Mouse (Mus musculus): ENCODE measurements at regions not wholly inside any gene's neighbourhood (a gene's known extent, or its start where the extent isn't known, plus 50 kb on each side); places are given as distances from the start of the nearest gene placed in this dataset.

DNA sequence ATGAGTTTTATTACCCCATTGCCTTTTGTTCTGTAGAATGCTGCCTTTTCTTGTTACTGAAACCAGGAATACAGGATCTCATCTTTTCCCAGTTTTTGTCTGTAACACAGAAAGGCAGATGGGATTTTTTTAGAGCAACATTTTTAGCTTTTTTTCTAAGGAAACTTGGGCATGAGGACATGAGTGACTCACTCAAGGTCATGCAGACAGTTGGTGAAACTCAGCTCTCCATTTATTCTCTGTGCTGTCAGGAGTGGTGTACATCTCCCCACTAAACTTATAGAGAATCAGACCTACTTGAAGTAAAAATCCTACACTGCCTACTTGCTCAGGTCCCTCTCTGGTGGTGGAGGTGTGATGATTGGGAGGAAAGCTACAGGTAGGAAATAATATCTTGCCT, 459.9 kb downstream of the Bcl11a start:
- DNase-seq (ENCODE audit: low read depth) = no peak

DNA sequence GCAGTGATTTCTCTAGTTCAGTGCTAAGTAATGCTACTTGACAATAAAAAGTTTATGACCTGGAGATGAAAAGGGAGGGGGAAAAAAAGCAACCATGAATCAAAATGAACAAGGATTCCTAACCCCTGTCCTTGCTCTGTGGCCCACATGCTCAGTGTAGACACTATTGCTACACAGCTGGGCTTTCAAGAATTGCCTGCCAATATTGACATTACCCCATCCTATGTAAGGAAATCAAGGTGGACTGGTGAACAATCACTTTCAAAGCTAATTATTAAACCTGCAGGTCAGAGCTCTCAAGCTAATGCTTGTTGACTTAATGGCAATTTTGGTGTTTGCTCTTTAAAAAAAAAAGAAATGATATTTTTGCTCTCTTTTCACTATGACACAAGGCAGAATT, 491.8 kb downstream of the Bcl11a start:
- DNase-seq (ENCODE audit: low read depth) = no peak

DNA sequence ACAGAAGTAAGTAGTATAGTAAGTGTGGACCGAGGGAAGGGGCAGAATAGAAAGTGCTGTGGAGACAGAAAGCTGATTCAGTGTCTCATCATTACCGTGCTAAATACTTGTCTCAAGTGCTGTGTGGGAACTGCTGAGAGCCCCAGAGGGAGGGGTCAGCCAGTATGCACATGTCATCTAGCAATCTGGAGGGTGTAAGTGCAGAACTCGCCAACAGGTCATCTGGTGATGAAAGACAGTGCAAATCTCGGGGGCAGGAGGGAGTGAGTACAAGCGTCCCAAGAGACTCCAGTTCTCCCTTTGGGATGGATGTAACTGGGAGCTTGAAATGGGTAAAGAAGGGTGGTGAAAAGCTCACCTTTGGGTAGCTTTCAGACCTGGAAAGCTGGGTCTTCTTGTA, 535.7 kb downstream of the Bcl11a start:
- DNase-seq (ENCODE audit: low read depth) = no peak

DNA sequence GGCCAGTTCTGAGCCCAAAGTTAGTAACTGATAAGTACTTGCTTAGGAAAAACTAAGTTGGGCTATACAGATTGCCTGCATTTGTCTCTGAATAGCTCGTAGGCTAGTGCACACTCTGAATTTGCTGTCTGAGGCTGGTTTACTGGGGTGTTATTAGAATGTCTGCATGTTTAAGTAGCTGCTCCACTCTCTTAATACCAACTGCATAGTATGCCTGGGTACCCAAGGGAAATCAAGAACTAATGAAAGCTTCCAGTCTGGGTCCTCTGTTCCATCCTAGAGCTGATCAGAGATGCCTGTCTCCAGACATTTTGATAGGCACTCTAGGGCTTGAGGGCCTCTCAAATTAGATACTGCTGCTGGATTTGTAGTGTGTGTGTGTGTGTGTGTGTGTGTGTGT, 537.6 kb downstream of the Bcl11a start:
- no peak for DNase-seq (ENCODE audit: low read depth)

DNA sequence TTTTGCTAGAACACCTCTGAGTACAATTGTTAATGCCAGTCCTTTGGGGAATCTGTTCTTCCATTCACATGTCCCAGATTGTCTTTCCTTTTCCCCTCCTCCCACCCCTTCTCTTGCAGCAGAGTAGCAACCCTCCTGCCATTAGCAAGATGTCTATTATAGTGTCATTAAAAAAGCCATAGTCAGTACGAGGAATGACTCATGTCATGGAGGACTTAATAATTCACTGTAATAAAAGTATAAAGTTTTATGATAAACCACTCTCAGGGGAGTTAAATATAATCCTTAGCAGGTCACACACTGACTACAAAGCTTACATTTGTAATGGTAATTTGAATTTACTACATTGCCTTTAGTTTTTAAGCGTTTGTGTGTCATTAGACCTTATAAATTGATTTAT, 540.7 kb downstream of the Bcl11a start:
- DNase-seq (ENCODE audit: low read depth) = no peak

DNA sequence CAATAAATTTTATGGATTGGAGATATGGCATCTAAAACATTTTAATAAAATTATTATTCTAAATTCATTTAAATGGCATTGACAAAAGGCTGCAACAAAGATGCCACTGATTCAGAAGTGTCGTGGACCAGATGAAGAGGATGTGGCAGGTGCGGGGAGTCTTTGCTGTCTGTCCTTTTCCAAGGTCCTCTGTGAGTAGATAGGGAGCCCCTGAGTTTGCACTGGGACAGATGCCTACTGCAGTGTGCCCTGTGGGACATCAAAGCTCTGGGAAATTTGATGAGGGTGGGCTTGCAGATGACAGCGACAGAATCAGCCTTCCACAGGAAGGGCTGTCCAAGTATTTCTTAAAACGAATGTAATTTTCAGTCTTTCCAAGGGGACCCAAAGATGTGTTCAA, 541.2 kb downstream of the Bcl11a start:
- DNase-seq (ENCODE audit: low read depth) = no peak

DNA sequence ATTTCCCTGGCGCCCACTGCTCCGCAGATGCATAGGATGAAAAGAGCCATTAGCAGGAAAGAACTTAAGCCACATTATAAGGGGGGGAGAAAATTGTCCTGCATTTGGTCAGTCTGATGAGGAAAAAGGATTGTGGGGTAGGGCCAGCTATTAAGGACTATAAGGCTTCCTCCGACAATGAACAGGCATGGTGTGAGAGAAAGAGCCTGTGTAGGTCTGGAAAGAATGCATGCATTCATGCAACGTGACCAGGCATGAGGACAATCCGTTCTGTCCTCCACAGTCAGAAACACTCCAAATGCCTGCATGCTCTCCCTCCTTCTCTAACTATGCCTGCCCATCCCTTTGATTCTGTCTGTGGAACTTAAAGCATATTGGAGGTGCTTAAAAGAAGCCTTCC, 550.8 kb downstream of the Bcl11a start:
- no peak for DNase-seq (ENCODE audit: low read depth)

DNA sequence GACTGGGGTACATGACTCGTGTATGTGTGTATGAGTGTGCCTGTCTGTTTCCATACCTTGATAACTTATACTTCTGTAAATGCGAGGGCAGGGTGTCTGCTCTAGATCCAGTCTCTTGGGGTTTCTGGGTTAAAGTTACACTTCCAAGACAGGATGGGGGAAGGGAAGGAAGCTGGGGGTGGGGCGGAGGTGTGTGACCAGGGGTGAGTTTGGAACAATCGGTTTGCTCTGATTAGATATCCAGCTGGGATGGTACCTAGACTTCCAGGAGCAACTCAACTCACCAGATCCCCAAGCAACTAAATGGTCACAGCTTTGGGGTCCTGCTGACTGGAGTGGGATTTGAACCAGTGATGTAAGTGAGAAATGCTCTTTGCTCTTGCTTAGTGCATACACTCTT, 551.6 kb downstream of the Bcl11a start:
- DNase-seq (ENCODE audit: low read depth) = no peak

DNA sequence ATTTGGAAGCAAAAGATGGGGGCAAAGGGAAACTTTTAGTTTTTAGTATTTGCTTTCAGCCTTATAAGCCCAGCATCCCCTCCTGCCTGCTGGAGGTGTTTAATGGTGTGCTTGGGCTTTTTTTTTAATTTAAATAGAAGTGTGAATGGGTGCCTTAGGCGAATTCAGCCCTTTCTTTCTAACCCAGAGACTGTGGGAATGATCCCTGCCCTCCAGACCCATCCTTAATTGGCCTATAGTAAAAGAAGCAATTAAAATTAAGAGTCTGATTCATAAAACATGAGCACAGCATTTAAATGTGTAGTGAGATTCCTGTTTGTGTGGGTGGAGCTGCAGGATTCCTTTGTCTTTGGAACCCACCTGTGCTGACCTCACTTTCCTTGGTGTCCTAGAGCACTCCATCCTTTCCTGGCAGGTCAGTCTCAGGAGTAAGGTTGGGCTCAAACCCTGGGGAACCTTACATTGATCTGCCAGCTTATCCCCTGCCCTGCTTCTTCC, 552.6 kb downstream of the Bcl11a start:
- no peak for DNase-seq (ENCODE audit: low read depth)

DNA sequence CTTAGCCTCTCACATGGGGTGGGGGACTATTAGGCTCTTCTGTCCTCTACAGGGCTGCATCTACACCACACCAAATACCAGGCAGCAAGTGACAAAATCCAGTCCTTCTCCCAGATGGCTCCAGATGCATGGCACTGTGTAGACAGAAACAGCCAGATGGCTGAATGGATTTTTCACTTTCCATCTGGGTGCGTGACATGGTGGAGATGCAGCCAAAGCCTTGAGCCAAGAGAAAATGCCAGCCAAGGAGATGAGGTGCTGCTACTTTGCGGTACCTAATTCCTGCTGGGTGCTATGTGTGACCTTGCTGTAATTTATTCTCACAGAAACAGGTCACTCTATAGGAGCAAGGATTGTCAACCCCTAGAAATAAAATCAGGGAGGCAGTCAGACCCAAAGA, 553.8 kb downstream of the Bcl11a start:
- DNase-seq (ENCODE audit: low read depth) = no peak

DNA sequence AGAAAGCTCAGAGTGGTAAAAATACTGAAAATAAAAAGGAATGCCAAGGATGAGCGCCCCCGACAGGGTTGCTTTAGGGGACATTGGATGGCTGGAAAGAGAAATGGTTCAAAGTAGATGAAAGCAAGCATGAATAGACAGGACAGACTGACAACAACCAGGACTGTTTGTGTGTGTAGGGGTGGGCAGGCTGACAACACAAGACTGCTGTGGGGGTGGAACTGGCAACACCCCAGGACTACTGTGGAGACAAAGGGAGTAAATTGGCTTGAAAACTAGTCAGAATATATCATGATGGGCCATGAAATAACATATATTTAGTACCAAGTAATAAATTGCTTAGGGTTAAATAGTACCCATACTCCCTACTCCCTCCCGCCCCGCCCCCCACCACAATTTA, 558.9 kb downstream of the Bcl11a start:
- DNase-seq (ENCODE audit: low read depth) = no peak

DNA sequence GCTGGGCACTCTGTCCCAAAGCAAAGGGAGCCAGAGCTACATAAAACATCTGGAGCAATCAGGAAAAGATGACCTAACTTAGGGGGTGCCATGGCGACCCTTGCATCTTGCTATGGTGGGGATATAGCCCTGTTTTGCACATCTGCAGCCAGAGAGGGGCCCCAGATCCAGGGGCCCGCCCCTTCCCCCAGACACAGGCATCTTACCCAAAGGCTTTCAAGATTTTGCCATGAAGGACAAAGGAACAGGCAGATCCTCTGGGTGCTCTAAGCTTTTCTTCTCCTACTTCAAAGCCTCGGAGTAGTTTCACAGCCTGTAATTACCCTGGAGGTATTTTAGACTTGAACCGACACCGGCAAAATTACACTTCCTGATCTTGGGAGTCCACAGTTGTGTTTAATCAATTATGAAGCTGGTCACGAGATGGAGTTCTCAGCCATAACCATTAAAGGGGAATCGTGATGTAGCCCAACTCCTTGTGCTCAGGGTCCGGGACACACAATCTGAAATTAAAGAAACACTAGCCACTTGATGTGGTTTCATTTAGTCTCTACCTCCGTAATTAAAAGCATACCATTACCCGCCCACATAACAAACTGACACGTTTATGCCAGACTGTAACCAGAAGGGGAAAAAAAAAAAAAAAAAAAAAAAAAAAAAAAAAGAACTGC, 565.7 kb downstream of the Bcl11a start:
- DNase-seq (ENCODE audit: low read depth) = no peak

DNA sequence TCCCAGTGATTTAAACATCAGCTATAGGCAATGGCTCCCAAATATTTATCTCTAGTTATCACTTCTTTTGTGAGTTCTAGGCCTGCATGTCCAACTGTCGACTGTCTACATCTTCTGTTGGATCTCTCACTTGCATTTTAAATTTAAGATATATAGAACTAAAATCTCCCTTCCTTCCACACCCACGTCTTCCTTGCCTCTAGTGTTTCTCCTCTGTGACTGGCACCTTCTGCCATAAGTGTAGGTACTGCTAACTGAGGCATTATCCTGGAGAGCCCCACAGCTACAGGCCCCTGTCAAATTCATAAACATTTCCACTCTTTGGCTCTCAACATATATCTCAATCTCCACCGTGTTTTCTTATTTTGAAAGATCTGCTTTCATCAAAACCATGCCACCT, 575.0 kb downstream of the Bcl11a start:
- DNase-seq (ENCODE audit: low read depth) = no peak

DNA sequence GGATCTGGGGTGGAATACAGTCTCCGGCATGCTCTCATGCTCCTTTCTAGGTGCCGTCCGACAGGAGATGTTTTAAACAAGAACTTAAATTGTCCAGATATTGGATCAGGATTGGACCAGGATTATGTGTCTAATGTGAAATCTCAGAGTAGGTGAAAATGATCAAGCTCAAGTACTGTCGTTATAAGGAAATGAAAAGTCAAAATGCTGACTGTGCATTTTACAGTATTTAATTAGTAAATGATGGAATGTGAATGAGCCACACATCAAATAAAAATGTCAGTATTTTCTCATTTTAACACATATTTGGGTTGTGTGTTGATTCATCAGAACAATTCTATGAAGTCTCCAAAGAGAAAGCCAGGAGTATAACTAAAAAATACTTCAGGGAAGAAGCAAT, 586.2 kb downstream of the Bcl11a start:
- DNase-seq (ENCODE audit: low read depth) = no peak

DNA sequence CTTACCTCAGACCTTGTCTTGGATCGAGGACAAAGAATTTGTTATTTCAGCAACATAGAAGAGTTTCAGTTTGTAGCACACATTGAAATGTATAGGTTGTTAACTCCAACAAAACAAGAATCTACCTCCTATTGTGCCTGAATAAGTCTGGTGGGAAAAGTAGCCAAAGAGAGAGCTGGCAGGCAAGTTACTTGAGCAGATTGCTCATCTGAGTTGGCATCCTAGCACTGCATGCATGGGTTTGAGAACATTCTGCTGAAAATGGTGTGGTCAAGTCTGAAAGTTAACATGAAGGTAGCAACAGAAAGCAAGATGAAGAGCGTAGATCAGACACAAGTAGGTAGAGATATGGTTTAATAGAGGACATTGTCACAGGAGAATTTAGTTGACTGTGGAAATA, 587.5 kb downstream of the Bcl11a start:
- no peak for DNase-seq (ENCODE audit: low read depth)

DNA sequence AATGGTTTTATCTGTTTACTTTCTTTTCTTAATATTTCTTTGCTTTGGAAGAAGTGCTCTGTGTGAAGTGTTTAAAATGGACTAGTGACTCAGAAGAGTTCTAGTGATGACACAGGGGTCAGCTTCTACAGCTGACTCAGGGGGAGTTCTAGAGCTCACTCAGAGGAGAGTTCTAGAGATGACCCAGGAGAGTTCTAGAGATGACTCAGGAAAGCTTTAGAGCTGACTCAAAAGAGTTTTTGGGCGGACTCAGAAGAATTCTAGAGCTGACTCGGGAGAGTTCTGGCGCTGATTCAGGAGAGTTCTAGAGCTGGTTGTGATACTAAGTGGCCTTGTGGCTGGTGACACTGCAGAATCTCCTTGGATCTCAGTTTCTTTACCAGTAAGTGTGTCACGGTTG, 593.8 kb downstream of the Bcl11a start:
- no peak for DNase-seq (ENCODE audit: low read depth)

DNA sequence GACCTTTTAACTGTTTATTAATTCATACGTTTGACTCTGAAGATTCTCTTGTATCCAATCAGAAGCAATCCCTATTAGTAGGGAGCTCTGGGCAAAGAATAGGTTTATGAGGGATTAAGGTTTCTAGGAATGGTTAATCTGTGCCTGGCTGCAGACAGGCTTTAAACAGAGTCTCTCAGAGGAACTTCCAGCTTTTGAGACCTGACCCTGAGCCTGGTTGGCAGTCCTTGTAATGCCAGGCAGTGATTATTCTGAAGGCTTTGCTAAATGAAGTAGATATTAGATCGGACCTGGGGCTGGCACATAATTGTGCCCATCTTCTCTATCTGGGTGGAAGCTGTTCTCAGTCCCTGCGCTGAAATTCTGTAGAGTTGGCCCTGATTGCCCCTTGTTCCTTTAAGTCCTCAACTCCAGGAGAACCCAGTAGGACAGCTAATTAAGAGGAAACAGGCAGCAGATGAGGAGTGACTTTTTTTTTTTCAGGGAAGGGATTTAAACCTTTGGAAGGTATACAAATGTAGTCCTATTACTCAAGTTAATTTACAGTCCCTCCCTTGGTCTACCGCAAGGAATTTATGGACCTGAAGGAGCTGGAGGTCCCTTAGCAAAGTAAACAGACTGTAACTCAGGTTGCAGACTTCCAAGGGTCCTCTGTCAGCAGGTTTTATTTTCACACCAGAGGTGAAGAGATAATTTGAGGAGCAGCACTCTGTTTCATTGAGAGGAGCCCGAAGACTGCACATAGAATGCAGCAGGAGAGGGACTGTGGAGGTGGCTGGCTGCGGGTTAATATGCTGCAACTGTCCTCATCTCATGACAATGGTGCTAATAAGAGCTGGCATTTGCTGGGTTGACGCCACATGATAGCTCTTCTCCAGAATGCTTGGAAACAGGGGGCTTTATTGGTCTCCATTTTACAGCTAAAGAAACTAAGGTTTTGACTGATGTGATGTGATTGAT, 595.7 kb downstream of the Bcl11a start:
- no peak for DNase-seq (ENCODE audit: low read depth)

DNA sequence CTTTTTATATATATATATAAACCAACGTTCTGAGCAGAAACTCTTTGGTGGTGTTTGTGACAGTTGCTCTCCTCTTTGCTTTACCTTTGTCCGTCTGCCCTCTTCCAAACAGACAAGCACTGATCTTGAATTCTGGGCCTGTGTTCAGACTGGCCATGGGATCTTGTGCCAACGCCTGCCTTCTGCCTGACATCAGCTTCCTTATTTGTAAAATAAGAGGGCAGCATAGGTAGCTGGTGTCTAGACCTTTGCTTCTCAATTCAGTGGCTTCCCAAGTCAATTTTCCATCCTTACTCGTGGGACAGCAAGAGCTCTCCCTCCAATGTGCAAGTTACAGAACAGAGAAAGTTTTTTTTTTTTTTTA, 596.3 kb downstream of the Bcl11a start:
- no peak for DNase-seq (ENCODE audit: low read depth)

DNA sequence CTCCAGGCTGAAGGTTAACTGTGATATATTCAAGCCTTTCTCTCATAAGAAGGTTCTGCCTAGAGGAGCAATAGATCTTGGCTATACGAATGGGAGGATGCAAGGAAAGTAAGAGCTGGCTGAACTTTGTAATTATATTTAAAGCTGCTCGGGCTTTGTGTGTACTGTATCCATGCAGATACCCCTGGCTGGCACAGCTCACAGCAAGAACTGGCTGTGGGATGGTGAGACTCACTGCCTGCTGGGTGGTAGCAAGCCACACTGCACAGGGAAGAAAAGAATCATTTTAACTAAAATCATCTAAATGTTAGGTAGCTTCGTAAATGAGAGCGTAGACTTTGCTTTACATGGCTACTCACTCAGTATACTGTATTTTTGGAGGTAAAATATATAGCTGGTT, 599.2 kb downstream of the Bcl11a start:
- no peak for DNase-seq (ENCODE audit: low read depth)

DNA sequence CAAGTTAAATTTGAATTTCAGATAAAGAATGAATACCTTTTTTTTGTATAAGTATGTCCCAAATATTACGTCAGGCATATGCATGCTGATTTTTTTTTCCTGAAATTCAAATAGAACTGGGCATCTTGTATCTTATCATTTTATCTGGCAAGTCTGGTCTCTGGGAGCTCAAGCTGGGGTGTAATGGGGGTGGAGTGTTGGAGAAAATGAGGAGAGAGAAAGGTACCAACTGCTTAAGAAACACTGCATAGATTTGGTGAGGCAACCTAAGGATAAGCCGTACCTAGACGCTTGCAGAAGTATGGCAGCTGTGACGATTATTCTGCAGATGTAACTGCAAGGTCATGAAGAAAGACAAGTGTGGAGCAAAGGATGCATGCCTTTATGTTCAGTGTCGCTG, 601.7 kb downstream of the Bcl11a start:
- DNase-seq (ENCODE audit: low read depth) = no peak

DNA sequence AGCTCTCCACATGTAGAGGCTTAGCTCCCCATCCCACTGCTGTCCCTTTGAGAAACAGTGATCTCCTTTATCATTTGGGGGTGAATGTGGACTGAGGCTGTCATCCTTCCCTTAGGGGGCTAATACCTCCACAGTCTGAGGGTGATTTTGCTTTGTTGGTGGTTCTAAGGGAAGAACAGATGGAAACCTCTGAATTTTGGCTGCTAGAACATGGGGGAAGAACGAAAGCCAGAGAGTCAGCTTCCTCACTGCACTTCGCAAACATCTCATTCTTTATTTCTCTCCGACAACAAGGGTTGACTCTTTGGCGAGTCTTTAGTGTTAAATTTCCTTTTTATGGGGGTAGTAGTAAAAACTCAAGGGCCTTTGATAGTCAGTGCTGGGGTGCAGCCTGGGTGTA, 604.6 kb downstream of the Bcl11a start:
- no peak for DNase-seq (ENCODE audit: low read depth)

DNA sequence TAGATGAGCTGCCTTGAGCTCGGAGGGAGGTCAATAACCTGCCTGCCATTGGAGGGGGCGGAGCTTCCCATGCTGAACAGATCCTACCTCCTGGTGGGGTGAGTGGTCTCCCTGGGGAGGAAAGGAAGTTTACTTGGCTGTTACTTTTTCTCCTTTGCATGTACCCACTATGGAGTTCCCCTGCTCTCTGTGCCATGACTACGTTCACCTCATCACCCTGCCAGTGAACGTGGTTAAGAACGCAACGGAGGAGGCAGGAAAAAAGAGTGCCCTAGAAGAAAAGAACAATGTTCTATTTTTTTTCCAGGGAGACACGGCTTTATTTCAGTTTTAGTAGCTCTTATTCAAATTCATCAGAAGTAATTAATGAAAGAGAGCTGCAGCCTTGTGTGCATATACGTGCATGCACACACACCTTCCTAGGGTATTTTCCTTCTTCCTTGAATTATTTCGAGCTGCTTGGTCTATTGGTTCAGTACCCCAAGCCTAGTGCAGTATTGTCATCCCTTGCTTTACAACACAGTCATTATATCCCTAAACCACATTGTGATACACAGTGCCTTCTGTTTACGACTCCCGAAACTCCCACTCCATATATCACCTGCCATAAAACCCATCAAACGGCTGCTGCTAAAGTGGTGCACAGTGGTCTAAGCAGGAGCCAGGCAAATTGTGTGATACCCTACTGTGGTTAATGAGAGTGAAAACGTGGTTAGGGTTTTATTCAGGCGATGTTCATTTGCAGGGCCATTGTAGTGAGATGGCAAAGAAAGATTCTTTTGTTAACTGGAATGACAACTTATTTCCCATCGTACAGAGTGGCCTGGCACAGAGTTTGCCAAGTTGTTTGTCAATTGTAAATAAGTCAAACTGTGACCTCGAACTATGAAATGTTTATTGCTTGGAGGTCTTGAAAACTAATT, 608.0 kb downstream of the Bcl11a start:
- DNase-seq (ENCODE audit: low read depth) = no peak
